Mouse (Mus musculus) ES-E14 (cell line): ENCODE data around the gene Fis1. TPM values are rescaled to one million over a fixed set of nuclear protein-coding genes. Genes with fewer than 3 reads are reported as not detected.

Experiments
- DNase-seq: peaks from one replicate; pipeline ENCODE4 v3.0.0-alpha.2; 2013; ENCODE audit warnings: low read depth, low spot score
- H3K27ac ChIP-seq: 2 replicates; pipeline ENCODE4 v1.5.1; 2012; ENCODE audit warnings: low read depth, mild to moderate bottlenecking, low read length, moderate library complexity, mixed read lengths; ENCODE audit not compliant: poor library complexity, insufficient read depth, severe bottlenecking
- H3K36me3 ChIP-seq: 2 replicates; pipeline ENCODE4 v1.6.1; 2012; ENCODE audit warnings: mild to moderate bottlenecking, low read length, moderate library complexity, mixed read lengths; ENCODE audit not compliant: control insufficient read depth, poor library complexity, insufficient read depth, severe bottlenecking
- H3K4me1 ChIP-seq, 2 experiments: fragments of 150-350 bp in 1 of 2; sonication (generic) in 1 of 2; 2 replicates each; pipeline ENCODE4 v1.6.1; 2012; ENCODE audit warnings: low read length in 2 of 2, mild to moderate bottlenecking in 1 of 2, mixed read lengths in 1 of 2; ENCODE audit not compliant: control insufficient read depth in 2 of 2, insufficient read depth in 2 of 2, poor library complexity in 1 of 2
- H3K4me3 ChIP-seq, 2 experiments: fragments of 150-350 bp in 1 of 2; sonication (generic) in 1 of 2; 2 replicates each; pipeline ENCODE4 v1.5.1; 2012; ENCODE audit warnings: low read length in 2 of 2, low read depth in 1 of 2, mild to moderate bottlenecking in 1 of 2, mixed read lengths in 1 of 2; ENCODE audit not compliant: insufficient read depth in 1 of 2, poor library complexity in 1 of 2, severe bottlenecking in 1 of 2
- H3K9ac ChIP-seq: 2 replicates; pipeline ENCODE4 v1.6.1; 2012; ENCODE audit warnings: low read depth, mild to moderate bottlenecking, low read length, mixed read lengths; ENCODE audit not compliant: poor library complexity, insufficient read depth, severe bottlenecking
- H3K9me3 ChIP-seq: fragments of 150-350 bp; sonication (generic); 2 replicates; pipeline ENCODE4 v1.6.1; 2012; ENCODE audit warnings: low read depth, mild to moderate bottlenecking, low read length; ENCODE audit not compliant: control insufficient read depth, insufficient read depth
- CHD2 ChIP-seq: IDR thresholded peaks from 2 replicates; pipeline ENCODE4 v1.6.1; 2014; ENCODE audit warnings: mild to moderate bottlenecking, low read depth, low read length, inconsistent platforms
- HCFC1 ChIP-seq: IDR thresholded peaks from 2 replicates; pipeline ENCODE4 v1.6.1; 2012; ENCODE audit warnings: low read length, inconsistent platforms, borderline replicate concordance; ENCODE audit not compliant: insufficient read depth
- MAFK ChIP-seq: IDR thresholded peaks from 2 replicates; pipeline ENCODE4 v1.6.1; 2014; ENCODE audit warnings: mild to moderate bottlenecking, low read depth, low read length, inconsistent platforms; ENCODE audit not compliant: insufficient read depth
- ZC3H11A ChIP-seq: IDR thresholded peaks from 2 replicates; pipeline ENCODE4 v1.6.1; 2012; ENCODE audit warnings: low read depth, mild to moderate bottlenecking, inconsistent platforms, low read length, borderline replicate concordance
- ZNF384 ChIP-seq: IDR thresholded peaks from 2 replicates; pipeline ENCODE4 v1.6.1; 2012; ENCODE audit warnings: low read depth, low read length, inconsistent platforms
- in situ Hi-C, 2 experiments: fragments of 600-800 bp; cut with MboI; formaldehyde crosslinking; loops; one replicate each; pipeline ENCODE4 v1.15.1; 2025; ENCODE audit warnings: low sequenced_read_pairs in 2 of 2, inconsistent platforms in 1 of 2; ENCODE audit not compliant: unreplicated experiment in 2 of 2
- total RNA-seq: library from RNA; depleted of rRNA; stranded (reverse); fragments of 300-350 nt; gene quantifications from 2 replicates; pipeline ENCODE4 v1.2.3, GENCODE M21; 2012; rRNA removed

Fis1 gene
- total RNA-seq, 1 experiment: 114 TPM

DNA sequence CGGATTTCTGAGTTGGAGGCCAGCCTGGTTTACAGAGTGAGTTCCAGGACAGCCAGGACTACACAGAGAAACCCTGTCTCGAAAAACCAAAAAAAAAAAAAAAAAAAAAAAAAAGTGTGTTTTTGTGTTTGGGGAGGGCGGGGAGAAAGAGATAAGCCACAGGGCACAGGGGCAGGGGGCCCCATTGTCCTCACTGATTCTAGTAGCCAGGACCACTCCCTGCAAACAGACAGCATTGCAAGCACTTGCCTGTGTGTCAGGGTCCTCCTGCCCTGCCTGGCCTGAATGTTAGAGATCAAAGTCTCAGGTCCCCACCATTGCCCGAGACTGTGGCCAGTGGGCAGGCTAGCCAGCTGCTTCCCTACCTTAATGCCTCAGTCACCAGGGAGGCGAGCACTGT, 46.4 kb downstream of the Fis1 start:
- H3K36me3 ChIP-seq: peaks cover 11% of the 10 kb centered on the region
- no peak overlapping the region; a peak in 1 of 4 replicates for H3K4me3 ChIP-seq
- TF ChIP-seq ZNF384 (peak; percentile 60; the same call in 1 of the 2 replicates), MAFK (no peak)

DNA sequence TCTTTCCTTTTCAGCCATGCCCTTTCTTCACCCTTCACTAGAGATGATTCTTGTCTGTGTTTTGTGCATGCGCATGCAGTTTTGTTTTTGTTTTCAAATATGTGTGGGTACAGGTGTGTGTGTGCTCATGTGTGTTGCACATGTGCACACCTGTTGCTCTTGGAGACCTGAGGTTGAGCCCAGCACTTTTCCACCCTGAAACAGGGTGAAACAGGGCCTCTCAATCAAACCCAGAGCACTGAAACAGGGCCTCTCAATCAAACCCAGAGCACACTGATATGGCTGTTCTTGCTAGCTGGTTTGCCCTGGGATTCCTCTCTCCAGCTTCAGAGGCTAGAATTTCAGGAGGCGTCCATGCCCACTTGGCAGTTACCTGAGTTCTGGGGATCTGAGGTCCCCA, 47.5 kb downstream of the Fis1 start:
- no peaks in the 10 kb centered on the region for H3K9me3 ChIP-seq
- H3K4me3 ChIP-seq: peak overlapping the region; percentile 43 to 61
- TF ChIP-seq ZC3H11A (0 out of 2 replicates have a peak, but pooled peaks have one; percentile 7), CHD2 (no peak), HCFC1 (peak; percentile 77)
- H3K4me1 ChIP-seq: peaks cover 2 to 6% of the 10 kb centered on the region in 2 experiments; a peak in 3 of 4 replicates
- peaks cover 2% of the 10 kb centered on the region for H3K36me3 ChIP-seq
- H3K9ac ChIP-seq: peak overlapping the region; percentile 64; the same call in 1 of the 2 replicates
- peak overlapping the region; percentile 34; the same call in 1 of the 2 replicates for H3K27ac ChIP-seq
- no peak for DNase-seq
- in situ Hi-C loops: no loop called here

More for the DNA sequence above, 46.4 kb downstream of the Fis1 start:
- no peak for DNase-seq
- in situ Hi-C loops: no loop called here
- Histone ChIP-seq H3K9me3 (no peaks in the 10 kb centered on the region), H3K4me1 (peaks cover 2 to 6% of the 10 kb centered on the region in 2 experiments; a peak in 3 of 4 replicates), H3K9ac (0 out of 2 replicates have a peak overlapping the region, but pooled peaks have one; percentile 7), H3K27ac (no peak overlapping the region)

DNA sequence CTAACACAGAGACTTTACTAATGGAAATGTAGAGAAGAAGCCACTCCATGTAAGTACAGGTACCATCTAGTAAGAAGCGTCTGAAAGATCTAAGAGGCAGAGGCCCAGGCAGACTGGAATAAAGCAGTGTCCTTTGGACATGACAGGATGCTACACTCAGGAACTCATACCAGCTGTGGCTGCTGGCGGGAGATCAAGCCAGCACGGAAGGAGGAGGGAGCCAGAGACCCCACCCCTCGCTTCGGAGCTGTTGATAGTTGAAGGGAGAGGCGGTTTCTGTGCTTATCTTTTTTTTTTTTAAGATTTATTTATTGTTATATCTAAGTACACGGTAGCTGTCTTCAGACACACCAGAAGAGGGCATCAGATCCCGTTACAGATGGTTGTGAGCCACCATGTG, 54.2 kb downstream of the Fis1 start:
- no peak overlapping the region for H3K9ac ChIP-seq
- in situ Hi-C loops: no loop called here
- no peaks in the 10 kb centered on the region for H3K36me3 ChIP-seq
- no peak overlapping the region for H3K4me3 ChIP-seq
- peaks cover 0 to 6% of the 10 kb centered on the region in 2 experiments; a peak in 1 of 4 replicates for H3K4me1 ChIP-seq
- no peak overlapping the region for H3K27ac ChIP-seq
- no peaks in the 10 kb centered on the region for H3K9me3 ChIP-seq
- no peak for TF ChIP-seq HCFC1
- TF ChIP-seq ZNF384: no peak
- no peak for TF ChIP-seq CHD2
- TF ChIP-seq ZC3H11A: no peak
- TF ChIP-seq MAFK: no peak
- DNase-seq: no peak

DNA sequence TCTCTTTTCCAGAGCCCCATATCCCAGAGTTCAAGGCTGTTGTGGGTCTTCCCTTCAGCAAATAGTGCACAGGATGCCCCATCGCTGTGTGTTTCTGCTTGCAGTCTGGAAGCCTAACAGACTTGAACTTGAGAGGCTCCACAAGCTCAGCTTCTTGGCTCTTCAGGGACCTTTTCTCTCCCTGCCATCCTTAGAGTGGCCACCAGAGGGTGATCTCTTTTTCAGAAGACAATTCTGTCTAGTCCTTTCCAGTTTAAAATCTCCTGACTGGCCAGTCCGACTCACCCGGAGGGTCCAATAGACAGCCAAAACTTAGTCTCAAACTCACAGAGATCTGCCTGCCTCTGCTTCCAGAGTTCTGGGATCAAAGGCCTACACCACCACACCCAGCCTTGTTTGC, 56.9 kb downstream of the Fis1 start:
- in situ Hi-C loops: loop anchor here in 1 of 2 experiments (10.0 kb wide), 1 partner anchor 95 kb away; no protein-coding TSS in a partner anchor
- no peak for TF ChIP-seq ZNF384
- TF ChIP-seq ZC3H11A: peak; percentile 4; the same call in 1 of the 2 replicates
- no peaks in the 10 kb centered on the region for H3K36me3 ChIP-seq
- no peak overlapping the region for H3K9ac ChIP-seq
- H3K9me3 ChIP-seq: no peaks in the 10 kb centered on the region
- H3K4me3 ChIP-seq: no peak overlapping the region
- no peak overlapping the region for H3K27ac ChIP-seq
- peaks cover 0 to 6% of the 10 kb centered on the region in 2 experiments; a peak in 1 of 4 replicates for H3K4me1 ChIP-seq
- peak; percentile 70 for DNase-seq

DNA sequence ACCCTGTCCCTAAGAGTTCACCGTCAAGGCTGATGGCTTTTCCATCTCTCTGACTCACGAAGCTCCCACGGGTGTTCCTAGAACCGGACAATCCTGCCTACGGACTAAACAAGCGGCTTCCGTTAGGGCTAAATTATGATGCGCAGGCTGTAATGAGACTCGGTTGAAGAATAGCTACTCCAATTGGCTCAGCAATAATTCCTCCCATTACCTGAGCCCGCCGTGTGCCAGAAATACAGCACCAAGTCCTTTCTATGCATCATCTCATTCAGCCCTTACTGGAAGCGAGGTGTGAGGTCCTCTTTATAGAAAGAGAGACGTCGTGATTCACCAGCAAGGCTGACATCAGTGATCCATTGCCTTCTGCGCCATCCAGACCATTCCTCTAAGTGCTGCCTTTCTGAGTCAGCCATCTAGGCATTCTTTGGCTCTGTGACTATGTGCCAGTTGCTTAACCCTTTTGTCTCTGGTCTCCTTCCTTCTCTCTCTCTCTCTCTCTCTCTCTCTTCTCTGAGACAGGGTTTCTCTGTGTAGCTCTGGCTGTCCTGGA, 59.4 kb downstream of the Fis1 start:
- Histone ChIP-seq H3K9me3 (no peaks in the 10 kb centered on the region), H3K4me1 (peaks cover 0 to 8% of the 10 kb centered on the region in 2 experiments; a peak in 1 of 4 replicates), H3K36me3 (no peaks in the 10 kb centered on the region), H3K9ac (no peak overlapping the region), H3K27ac (no peak overlapping the region), H3K4me3 (no peak overlapping the region)
- in situ Hi-C loops: loop anchor here in 1 of 2 experiments (10.0 kb wide), 1 partner anchor 92 kb away; no protein-coding TSS in a partner anchor
- TF ChIP-seq ZC3H11A: no peak
- TF ChIP-seq CHD2: no peak
- no peak for TF ChIP-seq MAFK
- TF ChIP-seq HCFC1: no peak
- no peak for TF ChIP-seq ZNF384
- DNase-seq: no peak

Other genes with a start within 250 kb of the Fis1 start
- gene Col26a1, start 70.1 kb upstream of the Fis1 start, total RNA-seq: 2.9 and 5.8 TPM in 2 replicates
- gene Ift22, start 45.1 kb upstream of the Fis1 start, total RNA-seq: 15.9 and 18.3 TPM in 2 replicates
- 0.94 and 1.4 TPM in 2 replicates for gene Cldn15, start 13.3 kb downstream of the Fis1 start, total RNA-seq
- gene Plod3, start 33.7 kb downstream of the Fis1 start, total RNA-seq: 155 and 201 TPM in 2 replicates
- 41.2 and 46.0 TPM in 2 replicates for gene Znhit1, start 34.7 kb downstream of the Fis1 start, total RNA-seq
- gene Vgf, start 73.1 kb downstream of the Fis1 start, total RNA-seq: 32.2 and 45.6 TPM in 2 replicates
- 76.4 and 112 TPM in 2 replicates for gene Ap1s1, start 92.9 kb downstream of the Fis1 start, total RNA-seq
- 91.8 and 166 TPM in 2 replicates for gene Serpine1, start 119.0 kb downstream of the Fis1 start, total RNA-seq
- gene Trim56, start 162.9 kb downstream of the Fis1 start, total RNA-seq: 5.3 and 7.2 TPM in 2 replicates
- gene Muc3, start 196.0 kb downstream of the Fis1 start, total RNA-seq: 3.1 and 3.4 TPM in 2 replicates